Mouse (Mus musculus) kidney, embryonic 16.5 days (tissue): ENCODE results near the gene Blnk. TPM values are rescaled to one million over a fixed set of nuclear protein-coding genes. Genes with fewer than 3 reads are reported as not detected.
A peak's percentile ranks its signal among the peaks of the same experiment; 100 is the strongest.

Experiments
- ATAC-seq: fragments of 200-750 bp; cut with Nextera tagmentation; 2 replicates; pipeline ENCODE4 v1.8.0; 2017; ENCODE audit warnings: moderate TSS enrichment; ENCODE audit not compliant: low FRiP score, low TSS enrichment
- H3K27ac ChIP-seq: fragments of 300-500 bp; sonication (generic); 2 replicates; pipeline ENCODE4 v1.5.1; 2014; ENCODE audit warnings: low read length
- H3K27me3 ChIP-seq: fragments of 300-500 bp; sonication (generic); 2 replicates; pipeline ENCODE4 v1.6.1; 2014; ENCODE audit warnings: low read length, control low read depth, mixed read lengths; ENCODE audit not compliant: insufficient read depth
- H3K36me3 ChIP-seq: fragments of 300-500 bp; sonication (generic); 2 replicates; pipeline ENCODE4 v1.6.1; 2014; ENCODE audit warnings: low read length, control low read depth, mixed read lengths; ENCODE audit not compliant: insufficient read depth
- H3K4me1 ChIP-seq: fragments of 300-500 bp; sonication (generic); 2 replicates; pipeline ENCODE4 v1.6.1; 2014; ENCODE audit warnings: low read length, control low read depth, mixed read lengths; ENCODE audit not compliant: insufficient read depth
- H3K4me2 ChIP-seq: fragments of 300-500 bp; sonication (generic); replicated peaks from 2 replicates; pipeline ENCODE4 v1.6.1; 2014; ENCODE audit warnings: low read depth, low read length
- H3K4me3 ChIP-seq: fragments of 300-500 bp; sonication (generic); 2 replicates; pipeline ENCODE4 v1.5.1; 2014; ENCODE audit warnings: mild to moderate bottlenecking, low read length
- H3K9ac ChIP-seq: fragments of 300-500 bp; sonication (generic); replicated peaks from 2 replicates; pipeline ENCODE4 v1.6.1; 2014; ENCODE audit warnings: low read length
- H3K9me3 ChIP-seq: fragments of 300-500 bp; sonication (generic); 2 replicates; pipeline ENCODE4 v1.6.1; 2016; ENCODE audit warnings: low read length, control low read depth
- WGBS: fragments of 180-500 bp; shearing (Covaris S2); extraction: QIAGEN DNeasy Blood & Tissue Kit; methylation state at CpG from one replicate; pipeline ENCODE4 v1.1.7; 2014; 5-methylcytosine and 5-hydroxymethylcytosine counted together
- polyA plus RNA-seq: library from polyadenylated mRNA; unstranded; fragments of >200 nt; fragmentation: Nextera tagmentation; extraction: Ambion mirVana; gene quantifications from 2 replicates; pipeline ENCODE4 v1.2.1, GENCODE M21; 2015

The Blnk gene
- polyA plus RNA-seq, 1 experiment from 2014 or later, result 19.2 TPM

- no peaks in the 10 kb centered on the region for H3K4me1 ChIP-seq
- WGBS, result 55% methylated on average over 5 of the region's 5 CpGs
- H3K4me2 ChIP-seq, result no peak overlapping the region
- ATAC-seq, result no peak
- no peak overlapping the region for H3K9ac ChIP-seq
- no peak overlapping the region for H3K27ac ChIP-seq
- H3K27me3 ChIP-seq, result no peaks in the 10 kb centered on the region
- 0 out of 2 replicates have a peak, but pooled peaks cover 3% of the 10 kb centered on the region for H3K36me3 ChIP-seq
- H3K9me3 ChIP-seq, result peaks cover 6% of the 10 kb centered on the region
- no peak overlapping the region for H3K4me3 ChIP-seq
These were observed 58.3 kb downstream of the Blnk start for GRCm38 (mm10) chr19:40936038-40936437.

- Histone ChIP-seq H3K9ac (no peak overlapping the region), H3K27me3 (no peaks in the 10 kb centered on the region), H3K4me3 (no peak overlapping the region), H3K36me3 (0 out of 2 replicates have a peak, but pooled peaks cover 3% of the 10 kb centered on the region), H3K27ac (no peak overlapping the region), H3K4me2 (no peak overlapping the region), H3K4me1 (no peaks in the 10 kb centered on the region), H3K9me3 (peaks cover 6% of the 10 kb centered on the region)
- ATAC-seq, result no peak
- 60% methylated on average over 8 of the region's 8 CpGs for WGBS
These were observed 59.0 kb downstream of the Blnk start for GRCm38 (mm10) chr19:40935376-40935775.

- 69% methylated on average over 9 of the region's 9 CpGs for WGBS
- no peaks in the 10 kb centered on the region for H3K9me3 ChIP-seq
- H3K9ac ChIP-seq, result no peak overlapping the region
- H3K27me3 ChIP-seq, result no peaks in the 10 kb centered on the region
- H3K36me3 ChIP-seq, result no peaks in the 10 kb centered on the region
- H3K27ac ChIP-seq, result no peak overlapping the region
- no peaks in the 10 kb centered on the region for H3K4me1 ChIP-seq
- no peak overlapping the region for H3K4me3 ChIP-seq
- H3K4me2 ChIP-seq, result no peak overlapping the region
- no peak for ATAC-seq
These were observed 62.6 kb downstream of the Blnk start for GRCm38 (mm10) chr19:40931581-40932369.

- Histone ChIP-seq H3K36me3 (no peaks in the 10 kb centered on the region), H3K27ac (peak overlapping the region; percentile 95), H3K4me2 (peak overlapping the region; percentile 83), H3K4me1 (no peaks in the 10 kb centered on the region), H3K9ac (peak overlapping the region; percentile 84), H3K4me3 (peak overlapping the region; percentile 87), H3K27me3 (peaks cover 20% of the 10 kb centered on the region), H3K9me3 (peaks cover 6% of the 10 kb centered on the region; the same call in 1 of the 2 replicates)
- ATAC-seq, result no peak
- WGBS, result 3% methylated on average over 6 of the region's 6 CpGs
These were observed 99.0 kb downstream of the Blnk start for GRCm38 (mm10) chr19:40895393-40895703.

GRCm38 (mm10) chr19:40894519-40895392 lies 99.6 kb downstream of the Blnk start, which contains the start of gene Zfp518a:
TSS of gene Zfp518a (plus strand) at chr19:40894705.
- peak within 1 kb of the TSS; percentile 87 for H3K4me3 ChIP-seq
- under 1% methylated on average over 89 of the region's 89 CpGs for WGBS
- peak within 1 kb of the TSS; percentile 84 for H3K9ac ChIP-seq
- H3K4me2 ChIP-seq, result peak within 1 kb of the TSS; percentile 83
- H3K36me3 ChIP-seq, result no peaks in the 10 kb centered on the region
- peaks cover 24% of the 10 kb centered on the region for H3K27me3 ChIP-seq
- peak within 1 kb of the TSS; percentile 95 for H3K27ac ChIP-seq
- peaks cover 6% of the 10 kb centered on the region; the same call in 1 of the 2 replicates for H3K9me3 ChIP-seq
- H3K4me1 ChIP-seq, result no peaks in the 10 kb centered on the region
- peak; percentile 94 for ATAC-seq

- Histone ChIP-seq H3K4me1 (no peaks in the 10 kb centered on the region), H3K27me3 (peaks cover 25% of the 10 kb centered on the region), H3K36me3 (no peaks in the 10 kb centered on the region), H3K9ac (peak overlapping the region; percentile 84), H3K9me3 (peaks cover 6% of the 10 kb centered on the region; the same call in 1 of the 2 replicates), H3K27ac (peak overlapping the region; percentile 95), H3K4me2 (peak overlapping the region; percentile 83), H3K4me3 (peak overlapping the region; percentile 87)
- ATAC-seq, result no peak; the same call in 1 of the 2 replicates
- WGBS, result 50% methylated on average over 21 of the region's 21 CpGs
These were observed 100.2 kb downstream of the Blnk start for GRCm38 (mm10) chr19:40894071-40894506.

- Histone ChIP-seq H3K4me1 (no peaks in the 10 kb centered on the region), H3K4me2 (no peak overlapping the region), H3K9ac (no peak overlapping the region), H3K27me3 (peaks cover 58% of the 10 kb centered on the region), H3K36me3 (no peaks in the 10 kb centered on the region), H3K4me3 (no peak overlapping the region), H3K9me3 (peaks cover 3% of the 10 kb centered on the region; the same call in 1 of the 2 replicates), H3K27ac (no peak overlapping the region)
- no peak for ATAC-seq
- 95% methylated on average over 1 of the region's 1 CpGs for WGBS
These were observed 105.4 kb downstream of the Blnk start for GRCm38 (mm10) chr19:40888887-40889286.

- 87% methylated on average over 4 of the region's 4 CpGs for WGBS
- Histone ChIP-seq H3K4me1 (no peaks in the 10 kb centered on the region), H3K27me3 (peaks cover 69% of the 10 kb centered on the region)
These were observed 112.6 kb downstream of the Blnk start for GRCm38 (mm10) chr19:40881700-40882099.

More at GRCm38 (mm10) chr19:40881700-40882099, 112.6 kb downstream of the Blnk start:
- no peak for ATAC-seq
- Histone ChIP-seq H3K9ac (no peak overlapping the region), H3K36me3 (no peaks in the 10 kb centered on the region), H3K4me2 (no peak overlapping the region), H3K27ac (no peak overlapping the region), H3K9me3 (no peaks in the 10 kb centered on the region), H3K4me3 (no peak overlapping the region)
